Mouse (Mus musculus) brain, embryonic 14.5 days (tissue): ENCODE measurements around the gene Pecam1.
"Not testable (repeated sequence)": the region's sequence is repeated elsewhere in the genome, so short reads cannot be mapped to it uniquely, and the experiment has no call there.

Source experiments
- CTCF ChIP-seq: fragments of 200-500 bp; IDR thresholded peaks from 2 replicates; pipeline ENCODE4 v1.5.1; 2012; ENCODE audit warnings: inconsistent platforms, mild to moderate bottlenecking, moderate library complexity, borderline replicate concordance; ENCODE audit not compliant: insufficient read depth, insufficient read length; ENCODE audit errors: extremely low read depth
- POLR2A ChIP-seq: fragments of 200-500 bp; IDR thresholded peaks from 2 replicates; pipeline ENCODE4 v1.6.1; 2012; ENCODE audit warnings: mild to moderate bottlenecking, inconsistent platforms, borderline replicate concordance; ENCODE audit not compliant: poor library complexity, insufficient read depth, insufficient read length, severe bottlenecking; ENCODE audit errors: extremely low read depth

DNA sequence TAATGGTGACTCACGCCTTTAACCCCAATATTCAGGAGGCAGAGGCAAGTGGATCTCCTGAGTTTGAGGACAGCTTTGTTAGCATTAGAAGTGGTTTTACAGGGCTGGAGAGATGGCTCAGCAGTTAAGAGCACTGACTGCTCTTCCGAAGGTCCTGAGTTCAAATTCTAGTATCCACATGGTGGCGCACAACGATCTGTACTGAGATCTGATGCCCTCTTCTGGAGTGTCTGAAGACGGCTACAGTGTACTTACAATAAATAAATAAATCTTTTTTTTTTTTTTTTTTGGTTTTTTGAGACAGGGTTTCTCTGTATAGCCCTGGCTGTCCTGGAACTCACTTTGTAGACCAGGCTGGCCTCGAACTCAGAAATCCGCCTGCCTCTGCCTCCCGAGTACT is 9.7 kb downstream of the Pecam1 start:
- TF ChIP-seq CTCF, POLR2A: not testable (repeated sequence)
